Mouse (Mus musculus) limb, embryonic 13.5 days (tissue): ENCODE measurements around the gene Zfp446. TPM values are rescaled to one million over a fixed set of nuclear protein-coding genes. Genes with fewer than 3 reads are reported as not detected.

ENCODE experiments used
- ATAC-seq: fragments of 200-750 bp; cut with Nextera tagmentation; 2 replicates; pipeline ENCODE4 v1.8.0; 2017; ENCODE audit warnings: low read depth, moderate number of reproducible peaks, moderate TSS enrichment; ENCODE audit not compliant: low FRiP score
- H3K27ac ChIP-seq: fragments of 300-500 bp; sonication (generic); 2 replicates; pipeline ENCODE4 v1.5.1; 2015; ENCODE audit warnings: inconsistent platforms, mild to moderate bottlenecking, moderate library complexity
- H3K27me3 ChIP-seq: fragments of 300-500 bp; sonication (generic); 2 replicates; pipeline ENCODE4 v1.6.1; 2015; ENCODE audit warnings: mild to moderate bottlenecking, inconsistent platforms
- H3K36me3 ChIP-seq: fragments of 300-500 bp; sonication (generic); 2 replicates; pipeline ENCODE4 v1.6.1; 2015; ENCODE audit warnings: inconsistent platforms, mild to moderate bottlenecking, moderate library complexity
- H3K4me1 ChIP-seq: fragments of 300-500 bp; sonication (generic); 2 replicates; pipeline ENCODE4 v1.6.1; 2015; ENCODE audit warnings: inconsistent platforms
- H3K4me2 ChIP-seq: fragments of 300-500 bp; sonication (generic); replicated peaks from 2 replicates; pipeline ENCODE4 v1.6.1; 2015; ENCODE audit warnings: inconsistent platforms, mild to moderate bottlenecking, moderate library complexity
- H3K4me3 ChIP-seq: fragments of 300-500 bp; sonication (generic); 2 replicates; pipeline ENCODE4 v1.5.1; 2015; ENCODE audit warnings: moderate library complexity, mild to moderate bottlenecking, inconsistent platforms
- H3K9ac ChIP-seq: fragments of 300-500 bp; sonication (generic); 2 replicates; pipeline ENCODE4 v1.6.1; 2015; ENCODE audit warnings: mild to moderate bottlenecking, inconsistent platforms
- H3K9me3 ChIP-seq: fragments of 300-500 bp; sonication (generic); 2 replicates; pipeline ENCODE4 v1.6.1; 2016; ENCODE audit warnings: inconsistent platforms
- WGBS: fragments of 180-500 bp; shearing (Covaris S2); methylation state at CpG from one replicate; pipeline ENCODE4 v1.1.7; 2015; 5-methylcytosine and 5-hydroxymethylcytosine counted together
- polyA plus RNA-seq: library from polyadenylated mRNA; unstranded; fragments of >200 nt; fragmentation: Nextera tagmentation; extraction: Ambion mirVana; gene quantifications from 2 replicates; pipeline ENCODE4 v1.2.1, GENCODE M21; 2015

Zfp446 gene
- polyA plus RNA-seq, 1 experiment from 2014 or later, result 10.8 TPM

- no peak overlapping the region for H3K4me3 ChIP-seq
- no peak overlapping the region for H3K4me2 ChIP-seq
- no peaks in the 10 kb centered on the region for H3K9me3 ChIP-seq
- H3K36me3 ChIP-seq, result no peaks in the 10 kb centered on the region
- H3K27me3 ChIP-seq, result no peaks in the 10 kb centered on the region
- 87% methylated on average over 10 of the region's 10 CpGs for WGBS
- ATAC-seq, result no peak
- no peak overlapping the region for H3K27ac ChIP-seq
- no peak overlapping the region for H3K9ac ChIP-seq
- no peaks in the 10 kb centered on the region for H3K4me1 ChIP-seq
These were observed 15.5 kb downstream of the Zfp446 start for GRCm38 (mm10) chr7:12993148-12993547.

GRCm38 (mm10) chr7:12995862-12996261 lies 18.2 kb downstream of the Zfp446 start:
- Histone ChIP-seq H3K4me1 (no peaks in the 10 kb centered on the region), H3K4me3 (no peak overlapping the region), H3K36me3 (no peaks in the 10 kb centered on the region), H3K9me3 (no peaks in the 10 kb centered on the region), H3K4me2 (no peak overlapping the region), H3K9ac (no peak overlapping the region), H3K27ac (no peak overlapping the region), H3K27me3 (no peaks in the 10 kb centered on the region)
- ATAC-seq, result no peak

- Histone ChIP-seq H3K9ac (no peak overlapping the region), H3K9me3 (no peaks in the 10 kb centered on the region), H3K36me3 (no peaks in the 10 kb centered on the region), H3K27me3 (no peaks in the 10 kb centered on the region), H3K4me1 (no peaks in the 10 kb centered on the region), H3K27ac (no peak overlapping the region), H3K4me3 (no peak overlapping the region), H3K4me2 (no peak overlapping the region)
- WGBS, result 69% methylated on average over 5 of the region's 5 CpGs
- no peak for ATAC-seq
These were observed 19.6 kb downstream of the Zfp446 start for GRCm38 (mm10) chr7:12997230-12997629.

- Histone ChIP-seq H3K9me3 (no peaks in the 10 kb centered on the region), H3K27me3 (no peaks in the 10 kb centered on the region), H3K36me3 (no peaks in the 10 kb centered on the region), H3K4me3 (no peak within 1 kb of the TSS), H3K4me1 (no peaks in the 10 kb centered on the region), H3K27ac (no peak within 1 kb of the TSS), H3K4me2 (no peak within 1 kb of the TSS), H3K9ac (no peak within 1 kb of the TSS)
- 73% methylated on average over 5 of the region's 5 CpGs for WGBS
- no peak for ATAC-seq
These were observed 20.4 kb downstream of the Zfp446 start, which contains the start of gene Slc27a5 for GRCm38 (mm10) chr7:12998053-12998452. Gene Slc27a5 (minus strand): TSS chr7:12998192.

DNA sequence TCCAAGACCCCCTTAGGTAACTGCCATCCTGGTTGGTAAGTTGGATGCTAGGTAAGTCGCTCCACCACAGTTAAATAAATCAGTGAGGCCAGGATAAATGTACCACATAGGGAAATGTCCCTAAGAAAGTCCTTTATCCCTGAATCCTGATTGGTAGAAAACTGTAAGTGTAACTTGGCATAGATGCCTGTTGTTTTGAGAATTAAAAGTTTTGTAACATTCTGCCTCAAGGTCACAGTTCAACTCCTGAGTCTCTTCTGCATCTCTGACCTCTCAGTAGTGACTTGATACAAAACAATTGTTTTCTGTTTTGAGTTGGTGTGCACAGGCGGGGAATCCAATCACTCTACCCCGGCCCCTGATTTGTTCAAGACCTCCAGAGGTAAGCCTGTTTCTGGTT lies 21.2 kb downstream of the Zfp446 start, which contains the start of gene Trim28:
Gene Trim28 (plus strand): TSS at position 264 of the 400 bp plus-strand sequence.
- WGBS, result 78% methylated on average over 3 of the region's 3 CpGs
- Histone ChIP-seq H3K27ac (no peak within 1 kb of the TSS), H3K4me3 (no peak within 1 kb of the TSS), H3K4me2 (no peak within 1 kb of the TSS), H3K36me3 (0 out of 2 replicates have a peak, but pooled peaks cover 2% of the 10 kb centered on the region), H3K27me3 (no peaks in the 10 kb centered on the region), H3K9me3 (no peaks in the 10 kb centered on the region), H3K4me1 (no peaks in the 10 kb centered on the region), H3K9ac (no peak within 1 kb of the TSS)
- ATAC-seq, result no peak

DNA sequence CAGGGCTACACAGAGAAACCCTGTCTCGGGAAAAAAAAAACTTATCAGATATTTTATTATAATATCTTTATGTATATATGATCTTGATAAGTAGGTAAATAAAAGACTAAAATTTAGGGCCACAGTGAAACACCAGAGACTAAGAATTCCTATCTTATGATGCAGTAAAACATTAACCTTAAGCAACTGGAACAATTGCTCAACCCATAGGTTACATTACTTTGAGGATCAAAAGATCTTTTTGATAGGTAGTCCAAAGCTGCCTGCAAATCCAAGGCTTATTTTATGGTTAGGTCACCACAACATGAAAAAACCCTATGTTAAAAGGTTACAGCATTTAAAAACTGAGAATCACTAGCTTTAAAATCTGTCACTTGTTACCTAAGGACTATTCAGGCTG lies 23.9 kb downstream of the Zfp446 start:
- Histone ChIP-seq H3K9ac (no peak overlapping the region), H3K36me3 (peaks cover 27% of the 10 kb centered on the region), H3K9me3 (no peaks in the 10 kb centered on the region), H3K4me1 (peaks cover 5% of the 10 kb centered on the region; the same call in 1 of the 2 replicates), H3K4me3 (no peak overlapping the region), H3K27ac (no peak overlapping the region), H3K27me3 (no peaks in the 10 kb centered on the region), H3K4me2 (no peak overlapping the region)
- 65% methylated on average over 1 of the region's 1 CpGs for WGBS
- no peak for ATAC-seq

DNA sequence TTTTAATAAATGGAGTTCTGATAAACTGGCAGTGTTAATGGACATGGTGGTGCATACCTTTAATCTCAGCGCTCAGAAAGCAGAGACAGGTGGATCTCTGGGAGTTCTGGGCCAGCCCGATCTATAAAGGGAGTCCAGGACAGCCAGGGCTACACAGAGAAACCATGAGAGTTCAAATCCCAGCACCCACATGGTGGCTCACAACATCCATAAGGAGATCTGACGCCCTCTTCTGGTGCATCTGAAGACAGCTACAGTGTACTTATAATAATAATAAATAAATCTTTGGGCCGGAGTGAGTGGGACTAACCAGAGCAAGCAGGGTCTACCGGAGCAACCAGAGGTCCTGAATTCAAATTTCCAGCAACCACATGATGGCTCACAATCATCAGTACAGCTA lies 25.7 kb downstream of the Zfp446 start:
- no peaks in the 10 kb centered on the region for H3K9me3 ChIP-seq
- peaks cover 41% of the 10 kb centered on the region for H3K36me3 ChIP-seq
- no peak for ATAC-seq
- no peak overlapping the region for H3K9ac ChIP-seq
- WGBS, result 75% methylated on average over 5 of the region's 5 CpGs
- H3K27ac ChIP-seq, result no peak overlapping the region
- H3K27me3 ChIP-seq, result peaks cover 10% of the 10 kb centered on the region
- no peak overlapping the region for H3K4me2 ChIP-seq
- peaks cover 22% of the 10 kb centered on the region for H3K4me1 ChIP-seq
- no peak overlapping the region for H3K4me3 ChIP-seq

GRCm38 (mm10) chr7:13006011-13006410 lies 28.4 kb downstream of the Zfp446 start:
- Histone ChIP-seq H3K9ac (0 out of 2 replicates have a peak overlapping the region, but pooled peaks have one; percentile 32), H3K27ac (no peak overlapping the region), H3K4me1 (peaks cover 35% of the 10 kb centered on the region), H3K4me2 (no peak overlapping the region), H3K36me3 (peaks cover 41% of the 10 kb centered on the region), H3K27me3 (peaks cover 10% of the 10 kb centered on the region), H3K4me3 (no peak overlapping the region), H3K9me3 (no peaks in the 10 kb centered on the region)
- ATAC-seq, result no peak
- WGBS, result 85% methylated on average over 17 of the region's 17 CpGs

GRCm38 (mm10) chr7:13006531-13006930 lies 28.9 kb downstream of the Zfp446 start:
- H3K36me3 ChIP-seq, result peaks cover 41% of the 10 kb centered on the region
- no peaks in the 10 kb centered on the region for H3K9me3 ChIP-seq
- H3K27me3 ChIP-seq, result peaks cover 10% of the 10 kb centered on the region
- H3K4me3 ChIP-seq, result peak overlapping the region; percentile 21; the same call in 1 of the 2 replicates
- peaks cover 35% of the 10 kb centered on the region for H3K4me1 ChIP-seq
- peak overlapping the region; percentile 45; the same call in 1 of the 2 replicates for H3K4me2 ChIP-seq
- WGBS, result 78% methylated on average over 10 of the region's 10 CpGs
- H3K27ac ChIP-seq, result no peak overlapping the region
- 0 out of 2 replicates have a peak overlapping the region, but pooled peaks have one; percentile 91 for H3K9ac ChIP-seq
- no peak for ATAC-seq

- peak overlapping the region; percentile 21 for H3K4me3 ChIP-seq
- 39% methylated on average over 57 of the region's 57 CpGs for WGBS
- H3K4me1 ChIP-seq, result peaks cover 35% of the 10 kb centered on the region
- no peak overlapping the region for H3K27ac ChIP-seq
- H3K9ac ChIP-seq, result peak overlapping the region; percentile 91
- ATAC-seq, result no peak
- H3K4me2 ChIP-seq, result peak overlapping the region; percentile 45
- no peaks in the 10 kb centered on the region for H3K9me3 ChIP-seq
- H3K36me3 ChIP-seq, result peaks cover 41% of the 10 kb centered on the region
- peaks cover 10% of the 10 kb centered on the region for H3K27me3 ChIP-seq
These were observed 29.9 kb downstream of the Zfp446 start for GRCm38 (mm10) chr7:13007341-13008092.

GRCm38 (mm10) chr7:13009143-13010004 lies 31.7 kb downstream of the Zfp446 start:
- Histone ChIP-seq H3K9me3 (no peaks in the 10 kb centered on the region), H3K9ac (peak overlapping the region; percentile 91), H3K4me1 (peaks cover 35% of the 10 kb centered on the region), H3K4me3 (peak overlapping the region; percentile 67), H3K36me3 (peaks cover 33% of the 10 kb centered on the region), H3K27me3 (peaks cover 10% of the 10 kb centered on the region), H3K27ac (peak overlapping the region; percentile 97), H3K4me2 (peak overlapping the region; percentile 84)
- ATAC-seq, result peak; percentile 90
- WGBS, result under 1% methylated on average over 42 of the region's 42 CpGs
